Mouse (Mus musculus) neural tube, embryonic 13.5 days (tissue): Measurements from ENCODE around the gene Wdr93. TPM values are rescaled to one million over a fixed set of nuclear protein-coding genes. Genes with fewer than 3 reads are reported as not detected.

Source experiments
- ATAC-seq: fragments of 200-750 bp; cut with Nextera tagmentation; 2 replicates; pipeline ENCODE4 v1.8.0; 2017; ENCODE audit warnings: low read depth, mild to moderate bottlenecking, moderate TSS enrichment, moderate library complexity
- H3K27ac ChIP-seq: fragments of 300-500 bp; sonication (generic); replicated peaks from 2 replicates; pipeline ENCODE4 v1.5.1; 2015; ENCODE audit warnings: moderate library complexity, mild to moderate bottlenecking, inconsistent platforms
- H3K27me3 ChIP-seq: fragments of 300-500 bp; sonication (generic); 2 replicates; pipeline ENCODE4 v1.6.1; 2015; ENCODE audit warnings: mild to moderate bottlenecking, inconsistent platforms
- H3K36me3 ChIP-seq: fragments of 300-500 bp; sonication (generic); 2 replicates; pipeline ENCODE4 v1.6.1; 2015; ENCODE audit warnings: mild to moderate bottlenecking, inconsistent platforms
- H3K4me1 ChIP-seq: fragments of 300-500 bp; sonication (generic); replicated peaks from 2 replicates; pipeline ENCODE4 v1.6.1; 2015; ENCODE audit warnings: inconsistent platforms
- H3K4me2 ChIP-seq: fragments of 300-500 bp; sonication (generic); 2 replicates; pipeline ENCODE4 v1.6.1; 2015; ENCODE audit warnings: inconsistent platforms, mild to moderate bottlenecking, moderate library complexity
- H3K4me3 ChIP-seq: fragments of 300-500 bp; sonication (generic); 2 replicates; pipeline ENCODE4 v1.5.1; 2015; ENCODE audit warnings: mild to moderate bottlenecking, inconsistent platforms
- H3K9ac ChIP-seq: fragments of 300-500 bp; sonication (generic); 2 replicates; pipeline ENCODE4 v1.6.1; 2015; ENCODE audit warnings: moderate library complexity, mild to moderate bottlenecking, inconsistent platforms
- H3K9me3 ChIP-seq: fragments of 300-500 bp; sonication (generic); 2 replicates; pipeline ENCODE4 v1.6.1; 2016; ENCODE audit warnings: inconsistent platforms
- WGBS: fragments of 180-500 bp; shearing (Covaris S2); methylation state at CpG from one replicate; pipeline ENCODE4 v1.1.7; 2015; 5-methylcytosine and 5-hydroxymethylcytosine counted together
- polyA plus RNA-seq: library from polyadenylated mRNA; unstranded; fragments of >200 nt; fragmentation: Nextera tagmentation; extraction: Ambion mirVana; gene quantifications from 2 replicates; pipeline ENCODE4 v1.2.1, GENCODE M21; 2015

The Wdr93 gene
- 0.17 TPM in 1 of 2 replicates, not detected in the other for polyA plus RNA-seq

DNA sequence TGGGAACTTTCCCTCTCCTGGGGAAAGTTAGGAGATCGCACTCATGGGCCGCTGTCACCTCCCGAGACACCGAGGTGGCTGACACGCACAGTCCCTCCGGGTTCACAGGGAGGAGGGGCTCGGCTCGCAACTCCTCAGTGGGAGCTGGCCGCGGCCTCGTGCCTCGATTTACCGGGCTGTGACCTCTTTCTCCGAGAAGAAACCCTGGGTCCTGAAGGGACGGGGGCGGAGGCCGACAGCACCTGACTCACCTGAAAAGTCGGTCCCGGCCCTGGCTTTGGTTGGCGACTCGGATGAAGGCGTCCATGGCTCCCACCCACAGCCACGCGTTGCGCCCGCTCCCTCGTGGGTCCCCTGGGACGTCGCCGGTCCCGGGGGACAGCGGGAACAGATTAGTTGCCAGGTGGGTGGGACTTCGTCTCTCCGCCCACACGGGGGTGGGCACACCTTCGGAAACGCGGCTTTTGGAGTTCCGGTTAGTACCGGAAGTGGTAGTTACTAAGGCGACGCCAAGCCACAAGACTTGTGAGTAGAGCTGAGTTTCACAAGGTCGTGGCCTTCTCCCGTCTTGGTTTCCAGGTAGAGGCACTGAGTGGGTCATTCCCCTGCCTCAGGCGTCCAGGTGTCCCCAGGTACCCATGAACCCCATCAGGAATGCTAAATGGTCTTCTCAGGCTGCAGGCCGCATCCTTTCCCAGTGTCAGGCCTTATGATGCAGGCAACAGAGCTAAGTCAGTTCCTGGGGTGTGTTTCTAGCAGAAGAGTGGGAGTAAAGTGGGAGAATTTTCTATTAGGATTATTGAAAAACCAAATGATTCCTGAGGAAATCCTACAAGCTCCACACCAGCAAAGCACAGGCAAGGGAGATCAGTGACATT, at the start of gene Wdr93, which contains the start of gene Pex11a:
Wdr93 (plus strand) TSS at position 505 of the 878 bp plus-strand sequence.
Pex11a (minus strand) TSS at position 473 of the 878 bp plus-strand sequence.
- H3K4me2 ChIP-seq = peak within 1 kb of the TSS; percentile 93
- H3K27ac ChIP-seq = no peak within 1 kb of the TSS
- ATAC-seq = peak; percentile 94
- no peaks in the 10 kb centered on the region; the same call in 1 of the 2 replicates for H3K27me3 ChIP-seq
- no peaks in the 10 kb centered on the region for H3K9me3 ChIP-seq
- peak within 1 kb of the TSS; percentile 65 for H3K4me3 ChIP-seq
- 3% methylated on average over 46 of the region's 46 CpGs for WGBS
- no peaks in the 10 kb centered on the region for H3K36me3 ChIP-seq
- H3K9ac ChIP-seq = peak within 1 kb of the TSS; percentile 72
- H3K4me1 ChIP-seq = peaks cover 9% of the 10 kb centered on the region

DNA sequence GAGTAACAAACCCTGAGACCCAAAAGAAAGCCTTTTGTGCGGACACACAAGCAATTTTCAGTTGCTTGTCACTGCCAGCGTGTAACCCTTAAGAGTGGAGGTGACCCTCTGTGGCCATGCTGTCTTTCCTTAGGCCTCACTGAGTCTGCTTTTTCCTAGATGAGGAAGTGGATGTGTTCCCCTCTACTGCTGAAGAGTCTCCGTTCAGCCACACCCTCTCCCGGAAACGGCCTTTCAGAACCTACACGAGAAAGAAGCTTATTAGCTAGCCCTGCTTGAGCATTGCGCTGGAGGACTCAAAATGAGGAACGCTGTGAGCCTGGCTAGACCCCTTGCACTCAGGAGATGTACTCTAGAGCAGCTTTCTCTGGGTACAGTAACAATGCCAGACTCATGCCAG, 46.5 kb upstream of the Wdr93 start:
- Histone ChIP-seq H3K36me3 (peaks cover 75% of the 10 kb centered on the region), H3K27me3 (no peaks in the 10 kb centered on the region), H3K9me3 (no peaks in the 10 kb centered on the region), H3K4me1 (no peaks in the 10 kb centered on the region), H3K4me3 (no peak overlapping the region), H3K9ac (no peak overlapping the region), H3K27ac (no peak overlapping the region), H3K4me2 (no peak overlapping the region)
- WGBS = 88% methylated on average over 8 of the region's 8 CpGs
- no peak for ATAC-seq

DNA sequence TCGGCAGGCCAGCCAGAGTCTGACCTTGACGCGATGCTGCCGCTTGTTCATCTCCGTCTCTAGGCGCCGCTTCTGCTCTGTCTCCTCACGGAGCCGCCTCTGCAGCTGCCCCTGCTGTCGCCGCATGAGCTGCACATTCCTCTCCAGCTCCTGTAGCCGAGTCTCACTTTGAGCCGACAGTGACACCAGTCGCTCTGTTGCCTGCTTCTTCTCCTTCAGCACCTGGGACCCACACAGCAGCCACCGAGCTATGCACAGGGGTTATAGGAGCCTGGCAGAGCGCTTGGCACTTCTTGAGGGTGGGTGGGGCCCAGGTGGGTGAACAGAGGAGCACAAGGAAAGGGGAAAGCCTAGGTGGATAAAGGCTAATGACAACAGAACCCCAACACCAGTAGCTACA, 40.2 kb upstream of the Wdr93 start:
- H3K4me1 ChIP-seq = no peaks in the 10 kb centered on the region
- no peaks in the 10 kb centered on the region for H3K9me3 ChIP-seq
- H3K27ac ChIP-seq = no peak overlapping the region
- 92% methylated on average over 16 of the region's 16 CpGs for WGBS
- H3K4me2 ChIP-seq = no peak overlapping the region
- no peaks in the 10 kb centered on the region for H3K27me3 ChIP-seq
- ATAC-seq = no peak
- H3K9ac ChIP-seq = no peak overlapping the region
- H3K36me3 ChIP-seq = peaks cover 44% of the 10 kb centered on the region
- no peak overlapping the region for H3K4me3 ChIP-seq

DNA sequence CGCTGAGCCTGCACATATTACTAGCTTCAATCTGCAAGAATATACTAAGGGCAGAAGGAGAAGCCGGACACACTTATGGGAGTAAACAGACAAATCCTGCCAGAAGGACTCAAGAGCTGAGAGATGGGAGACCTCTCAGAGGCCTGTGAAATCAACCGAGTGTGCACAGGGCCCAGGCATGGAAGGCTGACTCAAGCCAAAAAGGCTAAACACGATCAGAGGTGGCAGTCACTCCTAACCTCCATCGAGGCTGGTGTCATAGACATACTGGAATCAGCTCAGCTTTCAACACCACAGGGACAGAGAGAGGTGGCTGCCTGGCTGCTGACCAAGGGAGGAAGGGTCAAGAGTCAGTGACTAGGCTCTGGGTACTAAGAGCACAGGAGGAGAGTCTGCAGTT, 37.8 kb upstream of the Wdr93 start:
- H3K27ac ChIP-seq = no peak overlapping the region
- peaks cover 6% of the 10 kb centered on the region; the same call in 1 of the 2 replicates for H3K27me3 ChIP-seq
- WGBS = 89% methylated on average over 5 of the region's 5 CpGs
- peaks cover 25% of the 10 kb centered on the region for H3K36me3 ChIP-seq
- H3K9ac ChIP-seq = no peak overlapping the region
- no peak overlapping the region for H3K4me3 ChIP-seq
- H3K4me2 ChIP-seq = no peak overlapping the region
- ATAC-seq = no peak
- H3K9me3 ChIP-seq = no peaks in the 10 kb centered on the region
- peaks cover 7% of the 10 kb centered on the region; the same call in 1 of the 2 replicates for H3K4me1 ChIP-seq

DNA sequence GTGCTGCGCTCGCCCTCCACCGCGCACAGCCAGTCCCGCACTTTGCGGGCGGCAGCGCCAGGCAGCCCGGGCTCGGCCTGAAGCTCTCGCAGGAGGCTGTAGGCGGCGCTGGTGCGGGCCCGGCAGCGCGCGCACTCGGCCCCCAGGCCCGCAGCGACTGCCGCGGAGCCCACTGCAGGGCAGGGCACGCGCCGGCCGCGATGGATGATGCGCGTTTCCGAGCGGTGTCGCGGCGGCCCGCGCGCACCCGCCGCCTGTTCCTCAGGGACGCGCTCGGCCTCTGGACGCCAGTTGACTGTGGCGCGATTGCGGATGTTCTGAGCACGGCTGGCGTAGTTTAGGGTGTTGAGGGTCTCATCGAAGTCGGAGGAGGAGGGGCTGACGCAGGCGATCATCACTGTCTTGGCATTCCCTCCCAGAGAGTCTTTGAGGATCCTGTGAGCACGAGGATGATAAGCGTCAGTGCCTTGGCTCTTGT, 32.8 kb upstream of the Wdr93 start:
- peak overlapping the region; percentile 66 for H3K4me2 ChIP-seq
- H3K36me3 ChIP-seq = no peaks in the 10 kb centered on the region
- H3K4me1 ChIP-seq = peaks cover 21% of the 10 kb centered on the region
- ATAC-seq = peak; percentile 85
- peak overlapping the region; percentile 49 for H3K4me3 ChIP-seq
- no peaks in the 10 kb centered on the region for H3K9me3 ChIP-seq
- under 1% methylated on average over 55 of the region's 55 CpGs for WGBS
- peak overlapping the region; percentile 70 for H3K9ac ChIP-seq
- H3K27ac ChIP-seq = peak overlapping the region; percentile 35; the same call in 1 of the 2 replicates
- H3K27me3 ChIP-seq = peaks cover 6% of the 10 kb centered on the region; the same call in 1 of the 2 replicates

DNA sequence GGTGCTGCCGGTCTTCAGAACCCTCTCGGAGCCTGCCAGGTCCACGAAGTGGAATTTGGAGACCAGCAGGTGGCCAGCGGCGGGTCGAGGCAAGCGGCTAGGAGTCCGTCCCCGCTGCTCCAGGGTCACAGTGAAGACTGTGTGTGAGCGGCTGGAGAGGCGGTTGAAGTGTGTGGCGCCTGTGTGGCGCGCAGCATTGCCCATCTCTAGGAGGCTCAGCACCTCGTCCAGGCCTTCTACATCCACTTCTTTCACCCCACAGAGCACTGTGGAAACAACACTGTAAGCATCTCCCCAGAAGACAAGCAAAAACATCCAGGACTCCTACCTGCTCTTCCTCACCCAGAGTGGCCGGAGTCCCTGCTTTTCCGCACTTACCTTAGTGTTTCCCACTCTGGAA, 32.1 kb upstream of the Wdr93 start:
- H3K4me2 ChIP-seq = peak overlapping the region; percentile 66
- 32% methylated on average over 17 of the region's 17 CpGs for WGBS
- no peaks in the 10 kb centered on the region for H3K9me3 ChIP-seq
- H3K4me3 ChIP-seq = peak overlapping the region; percentile 49
- peaks cover 6% of the 10 kb centered on the region; the same call in 1 of the 2 replicates for H3K27me3 ChIP-seq
- peaks cover 27% of the 10 kb centered on the region for H3K4me1 ChIP-seq
- peak overlapping the region; percentile 70 for H3K9ac ChIP-seq
- no peaks in the 10 kb centered on the region for H3K36me3 ChIP-seq
- ATAC-seq = no peak
- H3K27ac ChIP-seq = peak overlapping the region; percentile 35; the same call in 1 of the 2 replicates

DNA sequence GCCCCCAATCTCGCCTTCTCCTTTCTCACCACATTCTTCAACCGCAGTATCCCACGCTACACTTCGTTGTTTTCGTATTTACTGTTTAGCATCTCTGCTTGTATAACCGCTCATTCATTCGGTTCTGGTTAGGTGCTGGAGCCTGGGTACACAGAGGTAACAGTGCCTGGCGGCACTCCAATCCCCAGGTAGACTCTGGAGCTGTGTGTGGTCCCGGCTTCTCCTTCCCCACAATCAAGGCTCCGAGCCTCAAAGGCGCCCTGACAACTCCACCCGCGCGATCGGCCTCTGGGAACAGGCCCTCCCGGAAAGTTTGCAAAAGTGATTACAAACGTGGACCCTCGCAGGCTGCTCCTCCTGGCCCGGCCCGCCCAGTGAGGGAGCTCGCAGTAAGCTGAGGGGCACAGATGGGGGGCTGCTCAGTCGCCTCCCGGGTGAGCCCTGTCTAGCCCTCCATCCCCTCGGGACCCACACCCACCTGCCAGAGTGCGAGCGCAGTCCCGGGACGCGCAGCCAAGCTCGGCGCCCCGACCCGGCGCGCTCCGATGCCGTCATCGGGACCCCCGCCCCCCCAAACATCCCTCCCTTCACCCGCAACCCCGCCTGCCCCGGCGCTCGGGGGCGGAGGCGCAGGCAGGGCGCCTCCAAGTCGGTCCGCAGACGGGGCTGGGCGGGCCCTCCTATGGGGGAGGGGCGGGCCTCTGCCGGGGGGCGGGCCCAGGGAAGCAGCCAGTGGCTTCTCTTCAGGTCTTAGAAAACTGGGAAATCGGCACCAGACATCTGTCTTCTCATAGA, 27.6 kb upstream of the Wdr93 start, which contains the start of gene Kif7:
Kif7 (minus strand) TSS at position 534 of the 795 bp plus-strand sequence.
- no peaks in the 10 kb centered on the region for H3K9me3 ChIP-seq
- H3K27me3 ChIP-seq = 0 out of 2 replicates have a peak, but pooled peaks cover 10% of the 10 kb centered on the region
- WGBS = 1% methylated on average over 54 of the region's 55 CpGs
- H3K27ac ChIP-seq = no peak within 1 kb of the TSS
- peak within 1 kb of the TSS; percentile 70 for H3K9ac ChIP-seq
- ATAC-seq = peak; percentile 80
- H3K4me2 ChIP-seq = peak within 1 kb of the TSS; percentile 79
- peak within 1 kb of the TSS; percentile 56 for H3K4me3 ChIP-seq
- H3K36me3 ChIP-seq = no peaks in the 10 kb centered on the region
- H3K4me1 ChIP-seq = peaks cover 27% of the 10 kb centered on the region

DNA sequence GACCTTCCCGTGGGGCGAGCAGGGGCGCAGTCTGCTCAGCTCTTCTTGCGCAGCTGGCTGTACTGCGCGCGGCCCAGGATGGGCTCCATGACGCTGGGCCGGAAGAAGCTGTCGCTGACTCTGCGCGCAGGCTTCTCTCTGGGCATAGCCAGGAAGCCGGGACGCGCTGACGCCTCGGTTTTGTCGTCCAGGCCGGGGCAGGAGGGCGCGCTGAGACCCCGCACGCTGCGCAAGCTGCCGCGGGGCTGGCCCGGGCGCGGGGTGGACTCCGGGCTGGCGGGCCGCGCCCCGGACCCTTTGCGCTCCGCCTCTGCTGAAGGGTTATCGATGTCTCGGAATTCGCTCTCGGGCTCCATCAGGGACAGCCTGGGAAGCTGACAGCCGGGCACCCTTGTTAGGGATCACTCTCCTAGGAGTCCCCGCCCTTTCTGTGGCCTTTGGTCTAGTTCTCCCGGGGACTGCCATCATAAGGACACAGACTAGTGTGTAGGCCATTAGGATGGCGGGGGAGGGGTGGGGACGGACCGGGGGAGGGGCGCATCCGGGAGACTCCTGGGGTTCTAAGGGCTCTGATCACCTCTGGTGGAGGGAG, 21.5 kb upstream of the Wdr93 start:
- Histone ChIP-seq H3K27me3 (peaks cover 41% of the 10 kb centered on the region), H3K27ac (peak overlapping the region; percentile 62; the same call in 1 of the 2 replicates), H3K4me2 (peak overlapping the region; percentile 85), H3K4me3 (peak overlapping the region; percentile 64), H3K9me3 (no peaks in the 10 kb centered on the region), H3K4me1 (peaks cover 19% of the 10 kb centered on the region), H3K9ac (peak overlapping the region; percentile 82), H3K36me3 (no peaks in the 10 kb centered on the region)
- WGBS = under 1% methylated on average over 48 of the region's 48 CpGs
- ATAC-seq = peak; percentile 82

DNA sequence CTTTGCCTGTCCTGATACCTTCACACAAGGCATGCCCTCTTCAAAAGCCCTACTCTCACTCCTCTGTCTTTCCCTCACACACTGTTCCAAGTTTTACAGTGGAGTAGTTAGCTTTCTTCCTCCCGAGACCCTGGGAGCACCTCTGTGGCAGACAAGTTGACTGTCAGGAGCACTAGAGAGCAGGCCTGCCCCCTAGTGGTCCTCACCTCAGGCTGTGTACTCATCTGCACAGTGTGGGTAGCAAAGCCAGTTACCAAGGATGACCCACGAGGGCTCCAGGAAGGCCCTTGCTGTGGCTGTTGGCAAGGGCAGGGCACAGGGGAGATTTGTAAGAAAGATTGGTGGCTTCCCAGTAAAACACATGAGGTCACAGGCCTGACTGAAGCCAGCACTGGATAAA, 15.9 kb upstream of the Wdr93 start:
- no peak overlapping the region for H3K9ac ChIP-seq
- H3K4me2 ChIP-seq = no peak overlapping the region
- no peak overlapping the region for H3K4me3 ChIP-seq
- WGBS = 10% methylated on average over 2 of the region's 2 CpGs
- no peaks in the 10 kb centered on the region for H3K36me3 ChIP-seq
- H3K27me3 ChIP-seq = peaks cover 25% of the 10 kb centered on the region
- H3K9me3 ChIP-seq = no peaks in the 10 kb centered on the region
- no peak for ATAC-seq
- no peak overlapping the region for H3K27ac ChIP-seq
- peaks cover 2% of the 10 kb centered on the region for H3K4me1 ChIP-seq

DNA sequence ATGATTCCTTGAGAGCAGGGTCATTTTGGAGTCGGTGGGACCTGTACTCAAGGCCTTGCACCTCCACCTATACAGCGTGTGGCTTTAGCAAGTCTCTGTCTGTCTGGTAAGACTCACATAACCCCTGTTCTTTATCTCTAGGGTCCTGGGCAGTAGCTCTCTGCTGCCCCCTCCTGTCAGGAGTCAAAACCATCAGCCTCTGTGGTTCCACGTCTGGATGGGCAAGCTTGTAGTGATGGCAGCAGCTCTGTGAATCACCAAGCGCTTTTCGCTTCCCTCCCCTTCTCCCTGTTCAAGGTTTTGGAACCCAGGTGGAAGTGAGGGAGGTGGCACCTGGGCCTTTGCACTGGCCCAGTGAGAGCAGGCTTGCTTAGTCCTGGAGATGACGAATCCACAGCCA, 14.7 kb upstream of the Wdr93 start:
- Histone ChIP-seq H3K4me3 (no peak overlapping the region), H3K9me3 (no peaks in the 10 kb centered on the region), H3K36me3 (no peaks in the 10 kb centered on the region), H3K9ac (no peak overlapping the region), H3K4me2 (no peak overlapping the region), H3K27me3 (peaks cover 14% of the 10 kb centered on the region), H3K4me1 (no peaks in the 10 kb centered on the region), H3K27ac (no peak overlapping the region)
- 27% methylated on average over 6 of the region's 6 CpGs for WGBS
- peak; percentile 66 for ATAC-seq

DNA sequence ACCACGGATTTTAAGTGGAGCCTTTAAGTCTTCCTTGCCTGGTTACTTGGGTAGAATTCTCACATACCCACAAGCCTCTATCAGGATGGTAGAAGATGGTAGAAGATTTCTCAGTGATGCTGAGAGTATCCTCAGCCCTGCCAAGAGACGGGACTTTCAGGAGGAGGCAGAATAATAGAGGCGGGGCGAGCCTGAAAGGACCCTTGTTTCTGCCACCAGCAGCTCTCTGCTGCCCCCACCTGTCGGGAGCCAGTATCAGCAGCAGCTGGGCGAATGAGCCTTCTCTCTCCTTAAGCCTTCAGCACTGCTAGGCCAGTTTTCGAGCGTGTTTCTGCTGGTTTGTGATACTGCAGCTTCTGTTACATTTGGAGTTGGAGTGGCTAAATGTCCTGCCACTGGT, 13.8 kb upstream of the Wdr93 start:
- Histone ChIP-seq H3K9ac (no peak overlapping the region), H3K9me3 (no peaks in the 10 kb centered on the region), H3K4me3 (no peak overlapping the region), H3K27me3 (peaks cover 7% of the 10 kb centered on the region; the same call in 1 of the 2 replicates), H3K27ac (no peak overlapping the region), H3K4me1 (no peaks in the 10 kb centered on the region), H3K4me2 (no peak overlapping the region), H3K36me3 (no peaks in the 10 kb centered on the region)
- peak; percentile 33; the same call in 1 of the 2 replicates for ATAC-seq
- 8% methylated on average over 8 of the region's 8 CpGs for WGBS
